Mouse (Mus musculus): ENCODE data around the gene Zbtb49.
A peak's percentile ranks its signal among the peaks of the same experiment; 100 is the strongest.

Zbtb49 gene

DNA sequence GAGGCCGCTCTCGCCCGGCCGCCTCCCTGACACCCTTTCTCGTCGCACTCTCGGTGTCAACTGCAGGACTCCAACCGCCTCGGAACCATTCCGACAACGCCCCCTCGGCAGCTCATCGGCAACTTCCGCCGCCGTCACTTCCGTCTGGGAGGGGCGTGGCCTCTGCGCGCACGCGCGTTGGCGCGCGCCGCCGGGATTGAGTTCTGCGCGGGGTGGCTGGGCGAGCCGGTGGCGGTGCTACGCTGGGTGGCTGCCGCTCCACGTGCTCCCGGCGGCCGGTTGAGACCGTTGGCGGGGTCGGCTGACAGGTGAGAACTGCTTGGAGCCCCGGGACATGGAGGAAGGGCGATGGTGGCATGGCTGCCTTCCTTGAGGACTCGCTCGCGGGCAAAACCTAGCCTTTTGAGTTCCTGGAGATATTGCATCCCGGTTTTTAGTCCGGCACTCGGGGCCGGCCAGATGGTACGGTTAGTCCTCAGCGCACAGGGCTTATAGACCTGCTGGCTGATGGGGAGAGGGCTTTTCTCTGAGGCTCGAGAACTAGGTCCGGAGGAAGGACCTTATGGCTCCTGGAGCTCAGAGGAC is at the start of gene Zbtb49, which contains the start of gene Lyar:
Gene Zbtb49 (minus strand): TSS at position 130 of the 585 bp plus-strand sequence.
Gene Lyar (plus strand): TSS at position 143 of the 585 bp plus-strand sequence.
- peak; percentile 96 for DNase-seq

DNA sequence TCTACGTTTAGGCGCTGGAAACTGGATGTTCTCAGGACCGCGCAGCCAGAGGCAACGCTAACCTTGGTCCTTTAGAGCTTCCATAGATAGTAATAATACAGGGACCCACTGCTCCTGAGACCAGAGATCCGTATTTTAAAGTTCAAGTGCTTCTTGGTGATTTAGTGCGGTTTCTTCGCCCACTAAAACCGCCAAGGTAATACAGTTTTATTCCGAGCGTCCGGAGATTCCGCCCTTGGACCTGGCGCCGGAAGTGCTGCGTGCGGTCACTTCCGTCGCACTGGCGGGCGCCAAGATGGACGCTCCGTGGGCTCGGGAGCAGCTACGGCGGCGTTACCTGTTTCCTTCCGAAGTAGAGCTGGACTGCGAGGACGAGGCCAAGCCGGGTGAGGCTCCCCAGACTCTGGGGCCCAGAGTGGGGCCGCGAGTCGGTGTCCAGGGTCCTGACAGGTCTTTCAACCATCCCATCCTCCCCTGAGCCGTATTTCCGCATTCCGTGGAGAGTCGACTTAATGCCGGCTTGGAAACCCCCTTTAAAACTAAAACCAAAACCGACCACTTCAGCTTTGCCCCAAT is 39.9 kb upstream of the Zbtb49 start, which contains the start of gene Tmem128:
Gene Tmem128 (plus strand): TSS at position 79 of the 576 bp plus-strand sequence.
- DNase-seq: peak; percentile 56

DNA sequence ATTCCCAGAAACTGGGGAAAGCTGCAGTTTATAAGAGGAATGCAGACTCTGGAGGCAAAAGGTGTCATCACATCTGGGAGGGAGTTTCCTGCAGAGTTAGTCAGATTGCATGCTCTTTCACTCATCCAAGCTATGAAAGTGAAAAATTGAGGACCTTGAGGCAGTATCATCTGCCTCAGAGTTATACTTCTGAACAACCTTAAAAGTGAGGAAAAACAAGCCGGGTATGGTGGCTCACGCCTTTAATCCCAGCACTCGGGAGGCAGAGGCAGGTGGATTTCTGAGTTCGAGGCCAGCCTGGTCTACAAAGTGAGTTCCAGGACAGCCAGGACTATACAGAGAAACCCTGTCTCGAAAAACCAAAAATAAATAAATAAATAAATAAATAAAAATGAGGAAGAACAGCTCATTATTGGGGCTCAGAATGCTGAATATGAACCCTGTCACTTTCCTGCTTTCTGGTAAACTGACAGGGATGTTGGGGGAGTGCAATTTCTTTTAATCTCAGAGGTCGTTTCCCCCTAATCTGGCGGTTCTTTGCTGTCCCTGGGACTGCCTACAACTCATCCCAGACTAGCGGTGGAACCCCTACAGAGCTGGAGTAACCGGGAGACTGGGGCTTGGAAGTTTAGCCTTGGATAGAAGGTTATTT is 39.3 kb upstream of the Zbtb49 start:
- no peak for DNase-seq

GRCm38 (mm10) chr5:38258773-38259146 is 38.5 kb upstream of the Zbtb49 start:
- DNase-seq: no peak

DNA sequence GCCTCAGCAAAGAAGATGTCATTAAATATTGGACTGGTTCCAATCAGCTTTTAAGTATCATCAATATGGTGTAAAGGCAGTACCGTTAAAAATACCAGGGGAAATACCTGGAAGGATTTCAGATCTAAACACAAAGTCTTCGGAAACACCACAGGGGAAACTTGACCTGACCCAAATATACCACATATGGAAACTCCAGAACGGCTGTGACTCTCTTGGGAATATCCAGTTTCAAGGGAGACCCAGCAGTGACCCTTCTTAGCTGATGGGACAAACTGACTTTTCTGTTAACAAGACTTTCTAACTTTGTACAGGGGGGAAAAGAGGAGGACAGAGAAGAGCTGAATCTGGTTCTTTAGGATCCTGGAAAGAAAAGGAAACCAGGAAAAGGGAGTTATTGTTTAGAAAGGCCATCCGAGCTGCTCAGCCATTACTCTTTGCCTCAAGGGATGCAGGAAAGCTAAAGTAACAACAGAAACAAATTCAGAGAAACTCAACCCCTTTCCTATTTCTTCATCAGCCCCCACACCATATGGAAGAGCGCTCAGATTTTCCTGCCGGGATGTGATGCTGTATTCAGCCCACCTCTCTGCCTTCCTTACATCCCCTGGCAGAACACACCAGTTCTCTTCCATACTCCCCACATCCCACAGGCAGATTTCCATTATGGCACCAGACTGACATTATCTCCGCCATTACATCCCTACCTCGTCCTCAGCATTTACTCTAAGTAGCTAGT is 37.9 kb upstream of the Zbtb49 start:
- no peak for DNase-seq

DNA sequence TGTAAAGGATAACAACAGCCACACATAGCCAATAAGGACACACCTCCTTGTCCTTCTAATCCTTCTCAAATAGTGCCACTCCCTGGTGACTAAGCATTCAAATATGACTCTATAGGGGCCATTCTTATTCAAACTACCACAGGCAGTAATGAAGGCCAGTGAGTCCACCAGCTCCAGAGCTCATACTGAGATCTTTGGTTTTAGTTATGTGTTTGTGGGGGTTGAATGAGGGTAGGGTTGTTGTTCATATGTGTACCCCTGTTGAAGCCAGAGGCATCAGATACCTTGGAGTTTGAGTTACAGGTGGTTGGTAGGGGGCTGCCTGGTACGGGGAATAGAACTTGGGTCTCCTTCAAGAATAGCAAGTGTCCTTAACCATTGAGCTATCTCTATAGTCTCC is 36.3 kb upstream of the Zbtb49 start:
- DNase-seq: no peak

GRCm38 (mm10) chr5:38255644-38256043 is 35.4 kb upstream of the Zbtb49 start:
- DNase-seq: no peak

DNA sequence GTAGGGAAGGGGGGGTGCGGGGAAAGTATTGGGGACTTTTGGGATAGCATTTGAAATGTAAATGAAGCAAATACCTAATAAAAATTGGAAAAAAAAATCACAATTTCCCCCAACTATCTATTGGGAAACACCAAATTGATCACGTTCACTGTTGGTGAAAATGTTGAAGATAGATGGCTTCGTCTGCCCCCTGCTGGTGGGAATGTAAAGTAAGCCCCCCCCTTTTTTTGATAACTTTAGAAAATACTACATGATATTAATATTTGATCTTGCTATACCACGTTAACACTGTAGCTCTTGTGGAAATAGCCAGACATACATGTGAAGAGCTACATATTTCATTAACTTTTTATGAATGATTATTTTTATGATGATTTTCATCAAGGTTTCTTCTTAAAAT is 34.9 kb upstream of the Zbtb49 start:
- no peak for DNase-seq

GRCm38 (mm10) chr5:38241966-38242365 is 21.7 kb upstream of the Zbtb49 start:
- DNase-seq: no peak

DNA sequence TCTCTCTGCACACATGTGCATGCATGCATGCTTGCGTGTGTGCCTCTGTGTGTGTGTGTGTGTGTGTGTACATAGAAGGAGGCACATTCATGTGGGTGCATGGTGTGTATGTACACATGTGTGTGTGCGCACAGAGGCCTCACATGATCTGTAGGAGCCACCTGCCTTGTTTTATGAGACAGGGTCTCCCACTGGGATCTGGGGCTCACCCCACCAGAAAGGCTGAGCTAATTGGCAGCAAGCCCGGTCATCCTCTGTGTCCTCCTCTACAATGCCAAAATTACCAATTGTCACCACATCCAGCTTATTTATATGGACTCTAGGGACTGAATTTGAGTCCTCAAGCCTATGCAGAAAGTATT is 21.2 kb upstream of the Zbtb49 start:
- no peak for DNase-seq

DNA sequence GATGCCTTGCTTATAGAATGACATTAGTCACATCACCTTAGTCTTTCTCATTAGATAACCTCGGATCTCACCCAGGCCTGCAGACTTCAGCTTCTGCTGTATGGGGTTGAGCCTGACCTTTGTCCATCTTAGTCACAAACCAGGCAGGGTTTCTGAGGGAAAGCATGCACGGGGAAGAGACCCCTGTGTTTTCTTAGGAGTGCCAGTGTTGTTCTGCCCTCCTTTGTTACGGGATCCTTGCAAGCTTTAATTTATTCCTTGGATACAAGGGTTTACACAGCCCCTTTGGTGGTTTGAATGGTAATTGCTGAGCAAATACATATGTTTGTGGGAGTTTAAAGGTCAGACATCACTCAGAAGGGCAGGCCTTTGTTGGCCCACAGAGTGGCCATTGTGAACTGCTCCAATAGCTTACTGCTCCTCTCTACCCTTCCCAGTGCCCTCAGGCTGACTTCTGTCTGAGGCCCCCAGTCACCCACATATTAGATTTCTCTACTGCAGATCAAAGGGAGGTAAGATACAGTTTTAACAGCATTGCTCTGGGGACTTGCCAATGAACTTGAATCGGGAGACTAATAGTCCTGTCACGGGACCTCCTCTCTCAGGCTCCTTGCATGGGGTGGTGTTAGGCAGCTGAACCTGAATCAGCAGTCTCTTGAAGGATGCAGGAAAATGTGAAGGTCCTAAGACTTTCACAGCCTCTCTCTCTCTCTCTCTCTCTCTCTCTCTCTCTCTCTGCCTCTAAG is 20.6 kb upstream of the Zbtb49 start:
- DNase-seq: no peak

DNA sequence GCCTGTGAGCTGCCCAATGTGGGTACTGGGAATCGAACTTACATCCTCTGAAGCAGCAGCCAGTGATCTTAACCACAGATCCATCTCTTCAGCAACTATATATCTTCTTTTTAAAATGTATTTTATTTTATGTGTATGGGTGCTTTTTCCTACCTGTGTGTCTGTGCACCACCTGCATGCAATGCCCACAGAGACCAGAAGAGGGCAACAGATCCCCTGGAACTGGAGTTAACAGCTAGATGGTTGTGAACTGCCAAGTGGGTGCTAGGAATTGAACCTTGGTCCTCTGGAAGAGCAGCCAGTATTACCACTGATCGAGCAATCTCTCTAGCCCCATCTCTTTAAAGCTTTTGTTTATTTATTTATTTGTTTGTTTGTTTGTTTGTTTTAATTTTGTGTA is 16.4 kb upstream of the Zbtb49 start:
- no peak for DNase-seq

DNA sequence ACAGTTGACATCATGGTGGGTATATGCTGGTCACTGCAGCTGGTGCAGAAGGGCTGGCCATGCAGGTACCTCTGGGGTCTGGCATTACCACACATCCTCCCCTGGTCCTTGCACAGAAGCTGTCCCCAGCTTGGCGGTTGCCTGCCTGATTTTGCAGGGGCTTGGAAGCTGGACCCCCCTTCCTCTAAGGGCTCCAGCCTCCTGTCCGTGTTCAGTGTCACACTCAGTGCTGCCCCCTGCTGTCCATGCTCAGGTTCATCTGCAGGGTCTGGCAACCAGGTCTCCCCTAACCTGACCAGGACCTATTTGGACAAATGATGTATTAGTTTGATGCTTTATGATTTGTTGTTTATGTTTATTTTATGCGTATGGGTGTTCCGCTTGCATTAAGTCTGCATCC is 15.2 kb upstream of the Zbtb49 start:
- DNase-seq: peak; percentile 58

GRCm38 (mm10) chr5:38219771-38220307 is 418 bp downstream of the Zbtb49 start:
- peak; percentile 6 for DNase-seq

- no peak for DNase-seq
Measured at GRCm38 (mm10) chr5:38213009-38213408, 7.2 kb downstream of the Zbtb49 start.

DNA sequence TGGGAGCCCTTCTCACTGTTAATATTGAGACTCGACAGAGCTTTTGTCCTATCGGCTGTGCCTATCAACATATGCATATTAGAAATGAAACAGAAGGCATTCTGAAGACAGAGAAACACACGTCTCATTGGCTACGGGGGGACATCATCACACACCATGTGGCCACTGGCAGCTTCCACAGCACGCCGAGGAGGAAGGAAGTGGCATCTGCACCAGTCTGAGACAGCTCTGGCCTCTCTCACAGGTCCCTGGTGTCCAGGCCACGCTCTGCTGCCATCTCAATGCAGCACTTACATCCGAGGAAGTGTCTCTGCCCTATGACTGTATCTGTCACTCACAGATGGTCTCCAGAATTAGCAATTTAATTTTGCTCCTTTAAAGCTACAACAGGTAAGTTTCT is 8.6 kb downstream of the Zbtb49 start:
- DNase-seq: no peak

GRCm38 (mm10) chr5:38208985-38209384 is 11.3 kb downstream of the Zbtb49 start:
- DNase-seq: no peak

DNA sequence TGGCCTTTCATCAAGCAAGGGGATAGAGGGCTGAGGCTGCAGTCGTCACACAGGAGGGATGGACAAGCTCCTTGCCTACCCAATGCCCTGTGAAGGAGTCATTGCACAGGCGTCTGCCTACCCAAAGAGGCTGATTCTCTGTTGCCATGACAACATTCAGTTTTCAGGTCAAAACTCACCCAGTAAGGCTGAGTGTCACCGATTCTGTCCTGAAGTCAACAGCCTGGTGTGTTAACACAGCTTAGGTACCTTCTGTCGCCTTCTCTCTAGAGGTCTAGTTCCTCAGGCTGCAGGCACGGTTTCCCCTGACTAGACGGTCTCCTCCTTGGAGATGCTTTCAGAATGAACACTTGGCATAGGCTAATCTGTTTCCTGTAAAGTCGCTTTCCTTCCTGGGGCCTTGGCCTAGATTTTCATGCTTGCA is 14.9 kb downstream of the Zbtb49 start:
- DNase-seq: no peak

DNA sequence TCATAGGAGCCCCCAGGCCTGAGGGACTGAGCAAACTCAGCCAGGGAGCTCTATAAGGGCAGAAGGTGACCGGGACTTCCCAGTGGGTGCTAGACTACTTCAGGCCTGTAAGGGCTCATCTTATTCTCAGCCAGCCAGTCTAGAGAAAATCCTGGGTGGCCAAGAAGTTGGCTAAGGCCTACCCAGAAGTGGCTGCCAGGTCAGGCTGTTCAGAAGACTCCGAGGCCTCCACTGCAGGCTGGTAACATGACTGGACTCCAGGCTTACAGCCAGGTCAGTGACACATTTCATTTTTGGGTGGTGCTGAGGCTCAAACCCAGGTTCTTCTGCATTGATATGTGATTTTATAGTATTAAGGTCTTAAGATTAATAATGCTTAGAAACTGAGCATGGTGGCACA is 20.6 kb downstream of the Zbtb49 start:
- DNase-seq: no peak

- DNase-seq: peak; percentile 86
Measured at GRCm38 (mm10) chr5:38197482-38197823, 22.8 kb downstream of the Zbtb49 start.

DNA sequence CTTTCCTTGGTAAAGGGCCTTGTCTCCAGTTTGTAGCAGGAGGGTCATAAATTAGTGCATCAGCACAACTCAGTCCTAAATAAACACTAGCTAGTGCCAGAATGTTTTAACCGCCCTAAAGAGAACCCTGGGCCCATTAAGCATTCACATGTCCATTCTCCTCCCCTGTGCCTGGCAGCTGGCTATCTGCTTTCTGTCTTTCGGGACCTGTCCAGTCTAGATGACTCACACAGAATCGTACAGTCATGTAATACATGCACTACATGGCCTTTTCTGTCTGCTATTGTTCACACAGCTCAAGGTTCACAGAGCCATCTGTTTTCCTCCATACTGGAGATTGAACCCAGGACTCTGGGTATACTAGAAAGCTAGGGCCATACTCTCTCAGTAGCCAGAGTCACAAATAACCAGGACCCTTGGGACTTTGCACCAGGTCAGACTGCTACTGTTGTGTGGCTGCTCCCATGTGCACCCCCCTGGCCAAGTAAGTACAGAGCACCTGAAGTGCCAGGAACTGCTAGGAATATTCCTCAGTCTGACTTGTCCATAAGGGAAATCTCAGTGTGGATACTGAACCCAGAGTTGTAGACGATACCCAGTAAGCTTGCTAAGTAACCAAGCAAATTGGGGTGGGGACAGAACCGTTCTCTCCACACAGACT is 23.3 kb downstream of the Zbtb49 start:
- DNase-seq: no peak

- DNase-seq: no peak
Measured at GRCm38 (mm10) chr5:38195941-38196340, 24.3 kb downstream of the Zbtb49 start.

Measured in lung, postnatal 10 days (tissue).